Mouse (Mus musculus) adrenal gland, postnatal 25 days (tissue): Measurements from ENCODE around the gene 4930432K21Rik. TPM values are rescaled to one million over a fixed set of nuclear protein-coding genes. Genes with fewer than 3 reads are reported as not detected.

ENCODE experiments used
- DNase-seq: peaks from one replicate; pipeline ENCODE4 v3.0.0; 2021; ENCODE audit warnings: mixed read lengths
- long read RNA-seq: library from polyadenylated mRNA; stranded (forward); transcript quantifications from one replicate; pipeline ENCODE4 v2.0.0, GENCODE M21; 2021
- total RNA-seq: library from RNA; stranded (reverse); gene quantifications from 2 replicates; pipeline ENCODE4 v1.2.3, GENCODE M21; 2021

4930432K21Rik gene
- total RNA-seq: 0.73 and 1.4 TPM in 2 replicates
- long read RNA-seq, partial matches to known transcripts: 0 of 3 reads
- long read RNA-seq, other reads (novel, unspliced or antisense): 3 of 3 reads

DNA sequence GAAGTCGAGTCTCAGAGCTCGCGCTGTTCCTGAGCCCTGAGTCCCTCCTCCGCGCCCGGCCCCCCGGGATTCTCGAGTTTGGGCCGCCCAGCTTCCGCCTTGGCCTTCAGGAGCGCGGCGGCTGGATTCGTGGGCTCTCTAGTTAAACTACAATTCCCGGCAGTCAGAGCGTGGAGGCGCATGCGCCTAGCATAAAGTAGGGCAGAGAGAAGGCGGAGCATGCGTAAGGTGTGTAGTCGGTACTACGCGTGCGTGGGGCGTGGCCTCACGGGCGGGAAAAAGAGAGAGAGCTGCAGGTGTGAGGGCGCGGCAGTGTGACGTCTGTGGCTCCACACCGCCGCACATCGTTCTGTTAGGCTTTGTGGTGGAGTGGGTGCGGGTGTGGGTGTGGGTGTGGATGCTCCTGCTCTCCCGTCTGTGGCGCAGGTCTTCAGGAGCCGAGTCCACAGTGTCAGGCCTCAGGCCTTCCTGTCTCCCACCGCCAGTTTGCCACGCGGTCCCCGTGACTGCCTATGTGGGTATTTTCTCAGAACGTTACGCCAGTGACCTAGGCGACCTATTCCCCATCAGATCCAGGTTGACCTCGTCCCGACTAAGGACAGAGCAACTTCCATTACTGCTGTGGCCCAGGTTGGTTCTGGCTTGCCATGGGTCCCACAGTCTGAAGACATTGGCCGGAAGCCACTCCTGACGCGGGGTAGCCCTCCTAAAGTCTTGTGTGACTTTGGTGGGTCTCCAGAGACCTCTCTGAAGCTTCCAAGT is at the start of gene 4930432K21Rik, which contains the start of gene Cc2d1a:
Gene 4930432K21Rik, plus strand, starts transcription at position 257 of the 762 bp plus-strand sequence.
Gene Cc2d1a, minus strand, starts transcription at position 168 of the 762 bp plus-strand sequence.
- DNase-seq: peak; percentile 92

GRCm38 (mm10) chr8:84098376-84098775 is 49.4 kb upstream of the 4930432K21Rik start:
- DNase-seq: no peak

GRCm38 (mm10) chr8:84101476-84102270 is 46.2 kb upstream of the 4930432K21Rik start:
- DNase-seq: no peak

- no peak for DNase-seq
Observed at GRCm38 (mm10) chr8:84103601-84104000, 44.2 kb upstream of the 4930432K21Rik start.

DNA sequence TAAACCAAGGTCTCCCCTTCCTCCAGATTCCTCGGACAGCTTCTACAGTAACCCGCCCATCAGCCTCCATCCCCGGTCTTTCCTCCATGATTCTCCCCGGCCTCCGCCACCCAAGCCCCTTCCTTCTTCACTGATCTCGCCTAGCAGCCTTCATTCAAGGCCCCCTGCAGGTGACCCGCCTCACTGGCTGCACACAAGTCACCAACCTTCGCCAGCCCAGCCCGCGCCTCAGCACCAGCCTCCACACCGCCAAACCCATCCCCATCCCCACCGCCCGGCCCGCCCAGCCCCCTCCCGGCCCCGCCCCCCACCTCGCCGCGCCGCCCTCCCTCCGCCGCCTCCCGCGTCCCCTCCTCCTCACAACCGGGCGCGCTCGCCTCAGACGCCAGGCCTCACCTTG is 43.6 kb upstream of the 4930432K21Rik start:
- DNase-seq: peak; percentile 63

GRCm38 (mm10) chr8:84104697-84105609 is 42.9 kb upstream of the 4930432K21Rik start, which contains the start of gene Dcaf15:
Gene Dcaf15 (minus strand): TSS chr8:84104768.
- DNase-seq: peak; percentile 96

- DNase-seq: no peak
Observed at GRCm38 (mm10) chr8:84105676-84106075, 42.1 kb upstream of the 4930432K21Rik start.

GRCm38 (mm10) chr8:84106216-84107040 is 41.4 kb upstream of the 4930432K21Rik start:
- DNase-seq: no peak

GRCm38 (mm10) chr8:84115646-84116045 is 32.2 kb upstream of the 4930432K21Rik start:
- DNase-seq: no peak

GRCm38 (mm10) chr8:84122151-84122550 is 25.7 kb upstream of the 4930432K21Rik start:
- no peak for DNase-seq

DNA sequence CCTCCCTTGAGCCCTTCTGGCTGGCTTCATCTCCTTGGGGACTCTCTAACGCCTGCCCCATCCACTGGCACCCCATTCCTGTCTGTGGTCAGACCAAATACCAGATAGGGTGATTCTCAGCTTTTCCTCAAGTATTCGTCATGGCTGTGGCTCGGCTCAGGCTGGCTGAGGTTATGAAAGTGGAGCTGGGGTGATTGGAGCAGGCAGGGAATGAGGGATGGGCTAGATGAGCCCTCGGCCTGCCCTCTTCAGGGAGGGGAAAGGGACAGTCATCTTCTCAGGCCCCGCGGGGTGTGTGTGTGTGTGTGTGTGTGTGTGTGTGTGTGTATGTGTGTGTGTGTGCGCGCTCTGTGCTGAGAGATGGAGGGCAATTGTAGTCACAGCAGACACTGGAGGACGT is 22.2 kb upstream of the 4930432K21Rik start, which contains the start of gene Podnl1:
Gene Podnl1, plus strand, starts transcription at position 334 of the 400 bp plus-strand sequence.
- DNase-seq: peak; percentile 50

- no peak for DNase-seq
Observed at GRCm38 (mm10) chr8:84126742-84127141, 21.1 kb upstream of the 4930432K21Rik start.

DNA sequence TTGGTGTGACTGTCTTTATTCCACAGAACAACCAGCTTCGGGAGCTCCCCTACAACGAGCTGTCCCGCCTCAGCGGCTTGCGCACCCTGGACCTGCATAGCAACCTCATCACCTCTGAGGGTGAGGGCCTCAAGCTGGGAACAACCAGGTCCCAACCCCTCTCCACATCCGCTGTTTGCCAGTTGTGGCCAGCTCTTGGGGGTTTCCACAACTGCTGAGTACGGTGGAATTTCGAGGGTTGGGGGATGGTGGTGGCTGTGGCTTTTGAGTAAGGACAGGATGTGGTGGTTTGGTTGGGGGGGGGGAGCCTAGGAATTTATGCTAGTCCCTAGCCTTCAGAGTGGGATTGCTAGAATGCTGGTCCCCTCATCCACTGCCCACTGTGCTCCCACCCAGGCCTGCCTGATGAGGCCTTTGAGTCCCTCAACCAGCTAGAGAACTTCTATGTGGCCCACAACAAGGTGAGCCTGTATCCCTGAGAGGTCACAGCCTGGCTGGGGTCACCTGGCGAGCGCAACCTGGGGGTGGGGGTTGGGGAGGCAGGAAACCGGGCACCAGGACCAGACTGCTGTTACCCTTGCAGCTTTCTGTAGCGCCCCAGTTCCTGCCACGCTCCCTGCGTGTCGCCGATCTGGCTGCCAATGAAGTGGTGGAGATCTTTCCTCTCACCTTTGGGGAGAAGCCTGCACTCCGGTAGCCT is 20.5 kb upstream of the 4930432K21Rik start:
- no peak for DNase-seq

GRCm38 (mm10) chr8:84128277-84128676 is 19.5 kb upstream of the 4930432K21Rik start:
- DNase-seq: no peak

DNA sequence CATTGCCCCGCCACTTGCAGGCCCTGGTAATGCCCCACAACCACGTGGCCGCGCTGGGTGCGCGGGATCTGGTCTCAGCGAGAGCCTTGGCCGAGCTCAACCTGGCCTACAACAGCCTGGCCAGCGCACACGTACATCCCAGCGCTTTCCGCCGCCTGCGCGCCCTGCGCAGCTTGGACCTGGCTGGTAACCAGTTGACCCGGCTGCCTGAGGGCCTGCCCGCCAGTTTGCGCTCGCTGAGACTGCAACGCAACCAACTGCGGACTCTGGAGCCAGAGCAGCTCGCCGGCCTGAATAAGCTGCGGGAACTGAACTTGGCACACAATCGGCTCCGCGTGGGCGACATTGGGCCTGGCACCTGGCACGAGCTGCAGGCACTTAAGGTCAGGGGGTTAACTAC is 17.0 kb upstream of the 4930432K21Rik start:
- DNase-seq: peak; percentile 26

DNA sequence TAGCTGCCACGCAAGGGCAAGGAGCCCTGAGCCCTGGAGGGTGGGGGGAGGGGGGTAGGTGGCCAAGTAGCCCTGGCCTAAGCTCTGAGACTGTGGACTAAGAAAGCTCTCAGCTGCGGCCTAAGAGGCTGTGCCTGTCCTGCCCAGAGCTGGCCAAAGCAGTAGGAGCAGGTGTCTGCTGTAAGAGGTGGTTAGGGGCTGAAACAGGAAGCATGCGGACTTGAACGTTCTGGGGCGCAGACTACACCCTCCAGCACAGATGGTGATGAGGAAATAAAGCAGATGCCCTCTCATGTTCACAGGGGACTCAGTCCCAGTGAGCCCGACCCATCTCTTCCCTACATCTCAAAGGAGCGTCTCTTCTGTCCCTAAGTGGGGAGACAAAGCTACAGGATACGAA is 15.6 kb upstream of the 4930432K21Rik start:
- no peak for DNase-seq

DNA sequence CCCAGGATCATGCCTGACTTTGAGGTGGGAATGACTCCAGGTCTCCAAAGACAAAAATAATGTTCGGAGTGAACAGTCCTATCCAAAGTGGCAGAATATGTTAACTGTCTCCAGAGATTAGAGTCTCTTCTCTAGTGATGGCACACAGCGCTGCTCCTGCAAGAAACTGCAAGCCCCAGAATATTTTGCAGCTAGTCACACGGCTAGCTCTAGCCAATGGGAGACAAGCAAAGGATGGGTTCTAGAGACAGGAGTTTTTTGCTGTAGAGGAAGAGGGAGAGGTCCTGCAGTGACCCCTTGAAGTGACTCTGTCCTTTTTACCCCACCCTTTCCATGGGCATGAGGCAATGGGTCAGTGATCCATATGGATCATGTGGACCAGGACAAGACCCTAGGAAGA is 10.0 kb upstream of the 4930432K21Rik start:
- DNase-seq: no peak

- DNase-seq: no peak
Observed at GRCm38 (mm10) chr8:84140838-84141237, 7.0 kb upstream of the 4930432K21Rik start.

GRCm38 (mm10) chr8:84144636-84145245 is 3.1 kb upstream of the 4930432K21Rik start:
- DNase-seq: no peak

DNA sequence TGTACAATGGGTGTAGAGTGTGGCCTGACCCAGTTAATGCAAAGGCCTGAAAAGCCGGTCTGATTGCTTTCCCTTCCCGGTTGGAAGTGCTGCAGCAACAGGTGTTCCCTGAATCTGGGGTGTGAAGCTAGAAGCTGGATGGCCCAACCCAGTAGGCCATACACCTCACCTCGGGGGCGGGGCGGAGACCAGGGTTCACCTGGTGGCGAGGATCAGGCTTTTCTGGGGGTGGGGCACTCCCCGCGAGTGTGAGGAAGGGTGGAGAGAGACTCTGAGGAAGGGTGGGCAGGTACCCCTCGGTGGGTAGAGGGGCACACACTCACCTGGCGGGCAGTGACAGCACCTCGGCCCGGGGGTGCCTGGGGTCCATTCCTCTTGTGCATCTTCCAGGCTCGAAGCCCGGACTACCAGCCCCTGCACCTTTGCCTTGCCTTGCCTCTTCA is 480 bp upstream of the 4930432K21Rik start:
- no peak for DNase-seq
